Mouse (Mus musculus): ENCODE measurements around the gene Gpr176.

Gene Gpr176

GRCm38 (mm10) chr2:118371841-118372240 lies 1.4 kb downstream of the Gpr176 start:
- no peak for DNase-seq

DNA sequence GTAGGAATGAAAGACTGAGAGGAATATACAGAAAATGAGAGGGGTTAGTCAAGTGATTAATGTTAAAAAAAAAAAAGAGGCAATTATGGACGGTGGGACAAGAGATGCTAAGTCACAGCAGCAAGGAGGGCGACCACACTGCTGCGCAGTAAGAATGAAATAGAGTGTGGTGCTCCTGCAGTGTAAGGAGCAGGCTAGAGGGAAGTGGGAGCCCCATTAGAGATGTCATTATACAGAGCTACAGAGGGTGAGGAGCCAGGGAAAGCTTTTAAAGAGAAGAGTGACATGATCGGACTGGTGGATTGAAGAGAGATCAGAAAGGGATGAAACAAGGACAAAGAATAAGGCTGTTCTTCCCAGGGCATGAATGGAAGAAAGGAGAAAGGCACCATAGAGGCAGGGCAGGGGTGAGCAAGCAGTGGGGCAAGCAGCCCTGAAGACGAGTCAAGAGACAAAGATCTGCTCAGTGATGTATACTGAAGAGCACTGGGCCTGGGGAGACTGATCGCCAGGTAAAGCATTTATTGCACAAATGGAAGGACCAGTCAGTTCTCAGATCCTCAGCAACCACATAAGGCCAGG lies 18.0 kb downstream of the Gpr176 start:
- no peak for DNase-seq

- DNase-seq: no peak
Measured at GRCm38 (mm10) chr2:118353916-118354403, 19.3 kb downstream of the Gpr176 start.

DNA sequence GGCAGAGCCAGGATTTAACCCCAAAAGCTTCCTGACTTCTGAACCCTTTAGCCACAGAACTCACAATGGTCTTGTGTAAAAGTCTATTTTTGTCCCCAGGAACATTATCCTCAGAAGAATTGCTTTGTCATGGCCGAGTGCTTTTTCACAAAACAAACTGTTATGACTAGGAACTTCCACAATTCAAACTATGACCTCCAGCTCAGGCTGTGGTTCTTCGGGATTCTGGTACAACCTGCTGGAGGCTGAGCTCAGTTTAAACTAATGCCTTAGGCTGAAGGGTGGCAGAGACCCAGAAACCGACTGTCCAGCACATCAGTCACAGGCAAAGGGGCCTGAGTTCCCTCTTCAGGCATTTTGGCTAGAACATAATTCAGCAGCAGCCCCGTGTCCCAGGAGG lies 19.7 kb downstream of the Gpr176 start:
- DNase-seq: no peak

- DNase-seq: no peak
Measured at GRCm38 (mm10) chr2:118345535-118345934, 27.7 kb downstream of the Gpr176 start.

DNA sequence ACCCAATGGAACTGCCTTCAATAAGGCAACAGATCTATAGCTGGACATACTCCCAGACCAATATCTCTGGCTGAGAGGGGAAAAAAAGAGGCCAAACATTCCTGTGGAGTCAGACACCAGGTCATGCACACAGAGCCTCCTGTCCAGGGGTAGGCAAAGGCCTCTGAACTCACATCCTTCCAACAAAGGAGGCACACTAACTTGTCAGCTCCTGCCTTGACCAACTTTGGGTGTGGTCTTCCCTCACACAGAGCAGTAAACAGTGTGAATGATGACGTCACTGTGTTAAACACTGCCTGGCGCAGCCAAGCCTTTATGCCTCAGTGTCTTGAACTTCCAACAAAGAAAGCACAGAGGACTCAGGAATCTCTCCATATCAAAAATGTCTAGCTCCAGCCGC lies 29.3 kb downstream of the Gpr176 start:
- DNase-seq: no peak

DNA sequence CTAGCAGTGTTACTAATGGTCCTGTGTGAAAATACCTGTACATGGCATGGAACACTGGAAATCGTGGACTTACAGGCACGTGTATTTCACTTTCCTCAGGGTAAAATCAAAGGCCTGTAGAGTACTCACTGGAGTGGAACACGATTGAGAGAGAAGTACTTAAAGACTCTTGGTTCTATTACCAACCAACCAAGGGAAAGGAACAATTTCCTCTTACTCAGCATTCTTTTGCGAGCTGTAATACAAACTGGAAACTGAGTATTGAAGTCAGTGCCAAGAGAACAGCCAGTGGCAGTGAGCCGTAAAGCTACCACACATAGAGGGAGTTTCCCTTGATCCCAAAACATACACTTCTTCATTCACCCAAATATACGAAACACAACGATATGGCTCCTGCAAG lies 31.9 kb downstream of the Gpr176 start:
- DNase-seq: no peak

GRCm38 (mm10) chr2:118336084-118336483 lies 37.1 kb downstream of the Gpr176 start:
- DNase-seq: no peak

DNA sequence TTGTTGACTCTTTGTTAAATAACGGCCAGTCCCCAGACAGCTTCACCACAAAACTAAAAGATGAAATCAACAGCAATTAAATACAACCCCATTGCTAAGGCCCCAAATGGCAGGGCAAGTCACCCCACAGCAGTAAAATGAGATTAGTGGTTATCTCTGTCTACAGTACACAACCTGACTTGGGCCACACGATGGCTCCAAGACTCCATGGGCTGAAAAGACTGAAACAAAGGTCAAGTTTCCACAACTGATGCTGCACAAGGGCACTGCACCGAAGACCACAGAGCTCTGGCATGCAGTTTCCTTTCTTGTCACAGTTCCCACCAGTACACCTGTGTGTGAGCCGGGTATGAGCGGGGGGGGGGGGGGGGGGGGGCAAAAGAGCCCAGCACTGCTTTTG lies 50.6 kb downstream of the Gpr176 start:
- no peak for DNase-seq

DNA sequence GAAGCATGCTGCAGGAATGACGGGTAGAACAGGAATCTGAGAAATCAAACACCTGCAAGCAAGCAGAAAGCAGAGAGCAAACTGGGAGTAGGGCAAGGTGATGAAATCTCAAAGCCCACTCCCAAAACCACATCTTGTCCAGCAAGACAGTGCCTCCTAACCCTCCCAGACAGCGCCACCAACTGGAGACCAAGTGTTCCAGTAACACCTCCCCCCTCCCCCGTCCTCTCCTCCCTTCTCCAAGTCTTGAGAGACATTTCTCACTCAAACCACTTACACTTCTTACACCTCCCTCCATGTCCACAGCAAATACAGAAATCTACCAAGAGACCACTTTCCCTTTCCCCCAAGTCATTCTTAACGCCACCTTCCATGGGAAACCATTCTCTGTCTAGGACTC lies 51.4 kb downstream of the Gpr176 start:
- DNase-seq: no peak

GRCm38 (mm10) chr2:118321094-118321493 lies 52.1 kb downstream of the Gpr176 start:
- DNase-seq: no peak

DNA sequence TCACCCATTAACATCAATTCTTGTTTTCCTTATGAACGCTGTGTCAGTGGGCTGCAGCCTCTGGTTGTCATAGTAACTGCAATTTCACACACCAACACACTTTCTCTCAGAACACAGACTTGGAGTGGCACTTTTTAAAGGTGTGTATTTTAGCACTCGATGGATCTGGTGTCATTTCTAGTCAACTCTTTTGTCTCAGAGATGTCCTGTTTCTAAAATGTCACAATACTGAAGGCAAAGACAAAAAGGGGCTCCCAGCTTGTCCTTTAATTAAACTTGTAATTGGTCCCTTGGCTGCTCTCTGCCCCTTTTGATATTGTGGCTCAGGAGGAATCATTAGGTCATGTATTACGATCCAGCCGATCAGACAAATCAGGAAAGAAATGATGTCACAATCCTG lies 52.7 kb downstream of the Gpr176 start:
- no peak for DNase-seq

- no peak for DNase-seq
Measured at GRCm38 (mm10) chr2:118319176-118319575, 54.0 kb downstream of the Gpr176 start.

- no peak for DNase-seq
Measured at GRCm38 (mm10) chr2:118316939-118317338, 56.3 kb downstream of the Gpr176 start.

GRCm38 (mm10) chr2:118315656-118316402 lies 57.4 kb downstream of the Gpr176 start:
- no peak for DNase-seq

DNA sequence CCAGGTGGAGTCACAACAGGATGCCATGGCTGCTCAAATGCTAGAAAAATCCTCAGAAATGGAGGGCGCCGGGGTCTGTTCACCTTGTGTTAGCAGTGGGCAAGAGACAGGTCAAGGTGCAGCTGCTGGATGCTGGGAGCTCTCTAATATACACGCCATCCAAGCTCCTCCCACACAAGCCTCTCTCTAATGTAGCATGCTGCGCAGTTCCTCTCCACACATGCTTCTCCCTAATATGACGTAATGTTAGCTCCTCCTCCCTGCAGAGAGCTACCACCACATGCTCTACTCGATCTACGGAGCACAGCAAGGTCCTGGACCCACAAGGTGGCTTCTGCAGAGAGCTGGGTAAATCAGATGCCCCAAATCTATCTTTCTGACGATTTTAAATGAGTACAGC lies 65.7 kb downstream of the Gpr176 start:
- no peak for DNase-seq

DNA sequence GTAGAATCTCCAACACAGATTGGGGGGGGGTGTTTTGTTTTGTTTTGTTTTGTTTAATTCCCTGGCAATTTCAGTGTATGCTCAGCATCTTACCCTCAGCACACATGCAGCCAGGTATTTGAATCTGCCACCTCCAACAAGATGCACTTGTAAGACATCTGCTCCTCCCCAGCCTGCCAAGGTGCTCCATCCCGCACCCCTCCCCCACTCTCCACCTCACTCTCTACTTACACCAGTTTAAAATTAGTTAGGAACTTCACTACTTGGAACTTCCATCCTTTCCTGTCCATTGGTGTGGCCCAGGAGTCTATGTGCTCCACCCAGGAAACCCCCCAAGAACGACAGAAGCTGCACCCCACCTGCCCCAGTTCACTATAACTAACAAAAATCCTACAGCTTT lies 66.3 kb downstream of the Gpr176 start:
- DNase-seq: no peak

GRCm38 (mm10) chr2:118306522-118306895 lies 66.7 kb downstream of the Gpr176 start:
- DNase-seq: no peak

DNA sequence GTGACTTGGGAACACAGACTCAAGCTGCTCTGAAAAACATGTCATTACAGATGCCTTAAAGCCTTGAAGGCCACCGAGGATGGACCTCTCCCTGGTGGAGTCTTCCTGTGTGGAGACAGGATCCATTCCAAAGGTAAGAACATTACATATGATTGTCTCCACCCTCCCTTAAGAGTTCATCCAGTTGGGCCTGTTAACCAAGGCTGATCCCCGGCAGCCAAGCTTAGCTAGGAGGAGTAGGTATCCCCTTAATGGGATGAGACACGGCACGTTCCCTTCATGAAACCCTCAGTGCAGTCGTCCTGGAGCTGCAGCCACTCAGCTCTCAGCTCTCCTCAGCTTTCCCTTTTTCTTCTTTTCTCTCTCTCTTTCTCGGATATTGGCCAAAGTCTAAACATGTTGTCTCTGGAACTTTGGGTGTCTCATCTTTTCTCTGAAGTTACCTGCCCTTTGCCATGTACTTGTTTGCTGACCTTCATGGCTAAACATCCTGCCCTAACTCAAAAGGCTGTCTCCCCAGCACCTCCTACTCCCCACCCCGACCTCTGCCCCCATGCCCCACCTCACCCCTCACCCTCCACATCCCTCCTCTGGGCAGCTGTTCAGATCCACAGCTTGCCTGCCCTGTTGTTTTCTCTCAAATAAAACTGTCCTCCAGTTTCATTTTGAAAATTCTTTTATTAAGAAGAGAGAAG lies 67.2 kb downstream of the Gpr176 start:
- DNase-seq: no peak

DNA sequence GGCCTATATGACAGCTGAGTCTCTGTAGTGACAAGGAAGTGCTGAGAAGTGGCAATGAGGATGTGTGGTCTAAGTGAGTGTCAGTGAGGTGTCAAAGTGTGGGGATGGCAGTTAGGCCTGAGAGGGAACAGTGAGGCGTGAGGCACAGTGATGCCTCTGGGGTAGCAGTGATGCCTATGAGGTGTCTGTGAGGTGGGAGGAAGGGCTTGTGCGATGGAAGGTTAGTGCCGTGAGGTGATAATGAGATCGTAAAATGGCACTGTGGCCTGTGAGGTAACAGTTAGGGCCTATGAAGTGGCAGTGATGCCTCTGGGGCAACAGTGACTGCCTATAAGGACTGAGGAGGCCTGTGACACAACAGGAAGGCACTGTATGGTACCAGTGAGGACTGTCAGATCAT lies 69.8 kb downstream of the Gpr176 start:
- DNase-seq: no peak

- DNase-seq: no peak
Measured at GRCm38 (mm10) chr2:118301656-118302055, 71.6 kb downstream of the Gpr176 start.

- no peak for DNase-seq
Measured at GRCm38 (mm10) chr2:118301041-118301545, 72.1 kb downstream of the Gpr176 start.

- no peak for DNase-seq
Measured at GRCm38 (mm10) chr2:118299981-118300380, 73.2 kb downstream of the Gpr176 start.

DNA sequence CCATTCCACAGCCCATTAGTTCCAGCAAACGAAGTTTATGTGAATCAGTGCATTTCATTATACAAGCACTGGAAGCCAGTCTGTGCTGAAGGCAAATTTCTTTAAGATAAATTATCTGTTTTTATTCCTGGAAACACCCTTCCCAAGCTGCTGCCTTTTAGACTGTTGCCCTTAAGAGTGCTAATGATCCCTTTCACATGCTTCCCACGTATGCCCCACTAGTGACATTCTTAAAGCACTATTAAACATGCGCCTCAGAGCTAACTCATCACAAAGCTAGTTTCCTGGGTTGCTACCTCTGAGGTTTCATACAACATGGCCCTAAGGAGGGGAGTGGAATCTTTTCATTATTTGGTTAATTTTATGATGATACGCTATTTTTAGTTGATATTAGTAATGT lies 74.6 kb downstream of the Gpr176 start:
- no peak for DNase-seq

All from right cerebral cortex, postnatal 25 days (tissue).